ENCODE assay signal across 18 mouse cellular contexts in the genomic region with DNA sequence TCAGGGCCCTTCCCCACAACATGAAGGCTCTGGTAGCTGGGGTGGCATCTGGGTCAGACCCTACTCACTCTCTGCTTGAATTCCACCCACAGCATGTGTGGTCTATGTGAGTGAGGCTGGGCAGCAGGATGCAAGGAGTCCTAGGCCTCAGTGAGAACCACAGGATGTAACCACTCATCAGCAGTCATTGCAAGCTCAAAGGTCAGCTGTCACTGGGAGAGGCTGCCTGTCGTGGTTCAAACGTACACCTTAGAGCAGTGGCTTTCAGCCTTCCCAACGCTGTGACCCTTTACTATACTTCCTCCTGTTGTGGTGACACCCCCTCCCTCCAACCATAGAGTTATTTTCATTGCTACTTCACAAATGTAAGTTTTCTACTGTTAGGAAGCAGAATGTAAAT.
"Had no signal": no experiment of that assay in that cellular context is flagged by ENCODE, and none has a peak within 500 bp of the region (broad histone marks: within the 10 kb centered on the region; RNA-seq: fewer than 3 reads in every experiment).

No protein-coding gene starts in this region.

- H3K9ac ChIP-seq: liver, embryonic 13.5 days; midbrain, embryonic 12.5 days; midbrain, embryonic 15.5 days; neural tube, embryonic 12.5 days; neural tube, embryonic 15.5 days had no signal

- ATAC-seq: inflammation-experienced regulatory T-cells, adult 6 months; midbrain, embryonic 15.5 days had no signal

- H3K36me3 ChIP-seq: liver, embryonic 13.5 days; midbrain, embryonic 12.5 days; midbrain, embryonic 15.5 days; neural tube, embryonic 12.5 days; neural tube, embryonic 15.5 days had no signal

- H3K27ac ChIP-seq: liver, embryonic 13.5 days; midbrain, embryonic 12.5 days; midbrain, embryonic 15.5 days; neural tube, embryonic 12.5 days; neural tube, embryonic 15.5 days; stomach, postnatal 0 days had no signal

- DNase-seq: kidney, adult 18-20 months; kidney, adult 9 months; kidney, postnatal 14 days; kidney, postnatal 4 days; liver, embryonic 13.5 days; lung, adult 2 months; lung, postnatal 14 days; lung, postnatal 4 days; right cerebral cortex, adult 18-20 months; right cerebral cortex, postnatal 14 days; right cerebral cortex, postnatal 4 days; thymus, postnatal 4 days had no signal

- H3K9me3 ChIP-seq: liver, embryonic 13.5 days; midbrain, embryonic 12.5 days; midbrain, embryonic 15.5 days; neural tube, embryonic 12.5 days; neural tube, embryonic 15.5 days had no signal

- H3K4me2 ChIP-seq: liver, embryonic 13.5 days; midbrain, embryonic 12.5 days; midbrain, embryonic 15.5 days; neural tube, embryonic 12.5 days; neural tube, embryonic 15.5 days had no signal

- H3K4me3 ChIP-seq: liver, embryonic 13.5 days; midbrain, embryonic 12.5 days; midbrain, embryonic 15.5 days; neural tube, embryonic 12.5 days; neural tube, embryonic 15.5 days had no signal

- H3K4me1 ChIP-seq: midbrain, embryonic 12.5 days; midbrain, embryonic 15.5 days; neural tube, embryonic 12.5 days; neural tube, embryonic 15.5 days had no signal
